In the genomic region with DNA sequence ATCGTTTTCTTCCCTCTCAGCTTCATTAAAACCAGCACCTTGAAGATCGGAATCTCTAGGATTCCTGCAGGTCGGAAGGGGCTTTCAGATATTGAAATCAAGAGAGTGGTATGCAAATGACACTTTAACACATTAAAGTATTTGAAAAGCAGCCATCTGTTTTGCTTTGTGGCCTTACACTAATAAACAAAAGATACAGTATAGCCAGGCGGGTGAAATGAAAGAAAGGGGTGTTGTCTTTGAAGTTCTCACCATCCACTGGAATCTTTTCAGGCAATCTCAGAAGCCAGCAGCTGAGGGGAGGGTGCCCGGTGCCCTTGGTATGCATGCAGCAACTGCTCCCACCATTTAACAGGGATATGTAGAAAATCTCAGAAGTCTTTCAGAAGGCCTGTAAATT, we compare ENCODE assay signal across 21 mouse cellular contexts. TPM values are rescaled to one million over a fixed set of nuclear protein-coding genes. Genes with fewer than 3 reads are reported as not detected.
"Had no signal": no experiment of that assay in that cellular context is flagged by ENCODE, and none has a peak within 500 bp of the region (broad histone marks: within the 10 kb centered on the region; RNA-seq: fewer than 3 reads in every experiment).

No protein-coding gene starts in this region.

- H3K36me3 ChIP-seq: limb, embryonic 15.5 days; liver, embryonic 12.5 days; midbrain, embryonic 12.5 days; stomach, embryonic 15.5 days had no signal

- H3K4me2 ChIP-seq: limb, embryonic 15.5 days; liver, embryonic 12.5 days; lung, embryonic 14.5 days; midbrain, embryonic 12.5 days; stomach, embryonic 15.5 days had no signal

- H3K9me3 ChIP-seq: limb, embryonic 15.5 days; liver, embryonic 12.5 days; midbrain, embryonic 12.5 days; stomach, embryonic 15.5 days had no signal

- H3K4me3 ChIP-seq: layer of hippocampus, adult 2 months; limb, embryonic 15.5 days; liver, embryonic 12.5 days; midbrain, embryonic 12.5 days; myocyte; stomach, embryonic 15.5 days had no signal

- DNase-seq: kidney, adult 8-10 months; lung, postnatal 10 days; lung, postnatal 4 days; right cerebral cortex, postnatal 14 days; thymus, adult 2 months; thymus, postnatal 25 days had no signal

- H3K27ac ChIP-seq: kidney, postnatal 0 days; layer of hippocampus, adult 2 months; limb, embryonic 15.5 days; liver, embryonic 12.5 days; midbrain, embryonic 12.5 days; stomach, embryonic 15.5 days had no signal

- ATAC-seq: intestine, embryonic 16.5 days; liver, embryonic 12.5 days had no signal

- H3K9ac ChIP-seq: limb, embryonic 15.5 days; liver, embryonic 12.5 days; lung, embryonic 14.5 days; midbrain, embryonic 12.5 days; stomach, embryonic 15.5 days had no signal

RNA-seq across cellular contexts. Expression of a gene that starts 4.1 kb away (rescaled TPM):
- total RNA-seq: layer of hippocampus, adult 2 months; layer of hippocampus, postnatal 10 days; left cerebral cortex, postnatal 36 days; megakaryocyte, adult 5-6 weeks; neutrophil, adult 5-6 weeks had no signal

RNA-seq across cellular contexts. Expression of a gene that starts 10.6 kb away (rescaled TPM):
- total RNA-seq: layer of hippocampus, adult 2 months; layer of hippocampus, postnatal 10 days; left cerebral cortex, postnatal 36 days; megakaryocyte, adult 5-6 weeks; neutrophil, adult 5-6 weeks had no signal

RNA-seq across cellular contexts. Expression of a gene that starts 23.3 kb away (rescaled TPM):
- total RNA-seq: layer of hippocampus, adult 2 months; layer of hippocampus, postnatal 10 days; left cerebral cortex, postnatal 36 days; megakaryocyte, adult 5-6 weeks; neutrophil, adult 5-6 weeks had no signal
- polyA plus RNA-seq: midbrain, embryonic 12.5 days; spleen, adult 2 months; testis, adult 2 months had no signal

RNA-seq across cellular contexts. Expression of a gene that starts 37.5 kb away (rescaled TPM):
- total RNA-seq: layer of hippocampus, adult 2 months; layer of hippocampus, postnatal 10 days; left cerebral cortex, postnatal 36 days; neutrophil, adult 5-6 weeks had no signal
- polyA plus RNA-seq: midbrain, embryonic 12.5 days had no signal

RNA-seq across cellular contexts. Expression of a gene that starts 50.3 kb away (rescaled TPM):
- total RNA-seq: layer of hippocampus, adult 2 months; layer of hippocampus, postnatal 10 days; left cerebral cortex, postnatal 36 days; neutrophil, adult 5-6 weeks had no signal
- polyA plus RNA-seq: midbrain, embryonic 12.5 days had no signal
